Mouse (Mus musculus) large intestine, adult 2 months (tissue): ENCODE results near the gene Fen1. TPM values are rescaled to one million over a fixed set of nuclear protein-coding genes. Genes with fewer than 3 reads are reported as not detected.
"Not testable (repeated sequence)": the region's sequence is repeated elsewhere in the genome, so short reads cannot be mapped to it uniquely, and the experiment has no call there.

Experiments used
- DNase-seq: peaks from one replicate; pipeline ENCODE4 v3.0.0-alpha.2; 2012; ENCODE audit warnings: low read depth, low spot score
- WGBS: fragments of 180-500 bp; shearing (Covaris S2); methylation state at CpG from one replicate; pipeline ENCODE4 v1.1.7; 2018; 5-methylcytosine and 5-hydroxymethylcytosine counted together
- polyA plus RNA-seq: library from polyadenylated mRNA; depleted of rRNA; stranded (reverse); fragments of >200 nt; gene quantifications from 2 replicates; pipeline ENCODE4 v1.2.3, GENCODE M21; 2012

Fen1 gene
- polyA plus RNA-seq, 1 experiment, result 29.1 TPM

- DNase-seq, result no peak
- 33% methylated on average over 12 of the region's 12 CpGs for WGBS
These were observed 19.9 kb downstream of the Fen1 start for GRCm38 (mm10) chr19:10184096-10184495.

GRCm38 (mm10) chr19:10183299-10183983 lies 20.5 kb downstream of the Fen1 start:
- WGBS, result 3% methylated on average over 35 of the region's 35 CpGs
- DNase-seq, result no peak

- DNase-seq, result no peak
- WGBS, result under 1% methylated on average over 70 of the region's 70 CpGs
These were observed 21.2 kb downstream of the Fen1 start, which contains the start of gene Fads1 for GRCm38 (mm10) chr19:10182670-10183298. Gene Fads1, plus strand, starts transcription at chr19:10182888.

- 18% methylated on average over 7 of the region's 7 CpGs for WGBS
- DNase-seq, result no peak
These were observed 21.8 kb downstream of the Fen1 start for GRCm38 (mm10) chr19:10182142-10182541.

GRCm38 (mm10) chr19:10181225-10181624 lies 22.7 kb downstream of the Fen1 start:
- 92% methylated on average over 7 of the region's 7 CpGs for WGBS
- DNase-seq, result no peak

- 56% methylated on average over 7 of the region's 7 CpGs for WGBS
- DNase-seq, result no peak
These were observed 27.0 kb downstream of the Fen1 start for GRCm38 (mm10) chr19:10176941-10177372.

GRCm38 (mm10) chr19:10176477-10176876 lies 27.5 kb downstream of the Fen1 start:
- WGBS, result 94% methylated on average over 1 of the region's 1 CpGs
- DNase-seq, result no peak

GRCm38 (mm10) chr19:10174956-10175355 lies 29.0 kb downstream of the Fen1 start:
- no peak for DNase-seq
- WGBS, result 83% methylated on average over 4 of the region's 4 CpGs

- no peak for DNase-seq
- 85% methylated on average over 7 of the region's 7 CpGs for WGBS
These were observed 30.0 kb downstream of the Fen1 start for GRCm38 (mm10) chr19:10173844-10174539.

GRCm38 (mm10) chr19:10173116-10173718 lies 30.8 kb downstream of the Fen1 start:
- 51% methylated on average over 5 of the region's 5 CpGs for WGBS
- no peak for DNase-seq

GRCm38 (mm10) chr19:10171846-10172245 lies 32.1 kb downstream of the Fen1 start:
- DNase-seq, result no peak

- no peak for DNase-seq
- WGBS, result 51% methylated on average over 7 of the region's 7 CpGs
These were observed 32.6 kb downstream of the Fen1 start for GRCm38 (mm10) chr19:10171359-10171758.

GRCm38 (mm10) chr19:10170466-10170865 lies 33.5 kb downstream of the Fen1 start:
- WGBS, result 32% methylated on average over 1 of the region's 1 CpGs
- no peak for DNase-seq

- 91% methylated on average over 3 of the region's 3 CpGs for WGBS
- not testable (repeated sequence) for DNase-seq
These were observed 34.2 kb downstream of the Fen1 start for GRCm38 (mm10) chr19:10169692-10170330.

- DNase-seq, result no peak
These were observed 34.8 kb downstream of the Fen1 start for GRCm38 (mm10) chr19:10169179-10169578.

- 61% methylated on average over 3 of the region's 3 CpGs for WGBS
These were observed 35.5 kb downstream of the Fen1 start for GRCm38 (mm10) chr19:10168441-10168840.

GRCm38 (mm10) chr19:10167951-10168350 lies 36.0 kb downstream of the Fen1 start:
- no peak for DNase-seq
- WGBS, result 46% methylated on average over 1 of the region's 1 CpGs

More at GRCm38 (mm10) chr19:10168441-10168840, 35.5 kb downstream of the Fen1 start:
- no peak for DNase-seq

- 62% methylated on average over 4 of the region's 4 CpGs for WGBS
- no peak for DNase-seq
These were observed 36.9 kb downstream of the Fen1 start for GRCm38 (mm10) chr19:10167112-10167511.

- 69% methylated on average over 4 of the region's 4 CpGs for WGBS
- not testable (repeated sequence) for DNase-seq
These were observed 38.0 kb downstream of the Fen1 start for GRCm38 (mm10) chr19:10165928-10166327.

GRCm38 (mm10) chr19:10163896-10164295 lies 40.1 kb downstream of the Fen1 start:
- 78% methylated on average over 3 of the region's 3 CpGs for WGBS
- no peak for DNase-seq
